Mouse (Mus musculus): ENCODE results near the gene Dab1.

- no peak for TF ChIP-seq CTCF (IDR thresholded peaks at IDR 0.05; ENCODE audit: low read depth, low read length)
- TF ChIP-seq POLR2A (IDR thresholded peaks at IDR 0.05; ENCODE audit: extremely low read depth, insufficient read depth, low read length): no peak
Measured at GRCm38 (mm10) chr4:104529905-104530646, 910.9 kb downstream of the Dab1 start.
